Mouse (Mus musculus) myocyte (in vitro differentiated cells): ENCODE measurements around the gene Ddo.

ENCODE experiments used
- CEBPB ChIP-seq: IDR thresholded peaks from 2 replicates; pipeline ENCODE4 v1.6.1; 2011; ENCODE audit warnings: mild to moderate bottlenecking, moderate library complexity; ENCODE audit not compliant: poor library complexity, insufficient read depth, severe bottlenecking
- POLR2A ChIP-seq: IDR thresholded peaks from one replicate; pipeline ENCODE4 v1.6.1; 2011; ENCODE audit warnings: low read depth, mild to moderate bottlenecking, control low read depth, moderate library complexity; ENCODE audit not compliant: insufficient read length
- TCF12 ChIP-seq: IDR thresholded peaks from one replicate; pipeline ENCODE4 v1.6.1; 2011; ENCODE audit warnings: mild to moderate bottlenecking, control low read depth; ENCODE audit not compliant: poor library complexity, insufficient read depth, severe bottlenecking

DNA sequence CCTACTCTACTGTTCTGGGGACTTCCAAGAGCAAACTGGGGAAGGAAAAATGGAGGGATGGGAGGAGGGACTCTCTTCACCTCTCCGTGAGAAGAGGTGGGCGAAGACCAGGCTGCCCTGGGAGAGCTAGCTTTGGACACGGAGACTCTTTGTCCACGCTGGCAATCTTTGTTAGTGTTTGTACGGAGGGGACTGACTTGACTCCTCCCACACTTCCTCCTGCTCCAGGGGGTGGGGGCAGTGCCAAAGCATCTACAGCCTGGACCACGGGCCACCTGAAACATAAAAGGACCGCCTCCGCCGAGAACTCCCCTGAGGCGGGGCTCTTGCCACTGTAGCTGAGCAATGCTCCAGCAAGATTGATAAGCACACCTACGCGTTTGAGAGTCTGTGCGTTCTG lies 44.3 kb downstream of the Ddo start:
- TF ChIP-seq TCF12 = no peak
- TF ChIP-seq CEBPB = no peak
- no peak for TF ChIP-seq POLR2A
